Mouse (Mus musculus): ENCODE measurements at regions not wholly inside any gene's neighbourhood (a gene's known extent, or its start where the extent isn't known, plus 50 kb on each side); places are given as distances from the start of the nearest gene placed in this dataset.

DNA sequence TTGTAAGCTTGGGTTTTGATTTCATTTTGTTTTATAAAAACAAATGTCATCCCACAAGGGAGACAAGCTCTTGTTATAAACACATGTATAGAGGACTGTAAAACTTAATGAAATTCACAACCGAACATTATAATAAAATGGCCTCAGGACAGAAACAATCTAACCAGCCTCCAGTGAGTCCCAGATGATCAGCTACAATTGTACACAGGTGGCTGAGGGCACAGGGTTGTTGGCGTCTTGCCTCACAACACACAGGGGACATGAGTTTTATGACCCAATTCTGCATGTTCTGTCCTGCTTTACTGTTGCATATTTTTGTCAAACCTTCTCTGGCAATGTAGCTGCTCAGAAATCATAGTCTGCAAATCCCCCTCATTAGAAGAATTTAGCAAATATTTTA is 136.0 kb upstream of the Pdzrn3 start:
- no peak for TF ChIP-seq CTCF (IDR thresholded peaks at IDR 0.05; ENCODE audit: control insufficient read depth, insufficient read depth, insufficient read length)
- no peak for TF ChIP-seq USF1 (IDR thresholded peaks at IDR 0.05; ENCODE audit: low read depth)
- TF ChIP-seq MYOD1 (IDR thresholded peaks at IDR 0.05; ENCODE audit: control insufficient read depth, insufficient read length, low read depth), result no peak
- TF ChIP-seq MAX (IDR thresholded peaks at IDR 0.05), result no peak
- TF ChIP-seq MYOG (IDR thresholded peaks at IDR 0.05; ENCODE audit: control insufficient read depth, extremely low read depth, insufficient read length), result no peak
